Mouse (Mus musculus): ENCODE results near the gene Pcdh9.

Gene Pcdh9

GRCm38 (mm10) chr14:93561577-93561976 lies 328.9 kb downstream of the Pcdh9 start:
- no peak for DNase-seq (ENCODE audit: low spot score in 2 of 2)

- no peak for DNase-seq (ENCODE audit: low spot score in 2 of 2)
Measured at GRCm38 (mm10) chr14:93553771-93554170, 336.7 kb downstream of the Pcdh9 start.

GRCm38 (mm10) chr14:93545575-93545974 lies 344.9 kb downstream of the Pcdh9 start:
- DNase-seq (ENCODE audit: low spot score in 2 of 2) = no peak

- DNase-seq (ENCODE audit: low spot score in 2 of 2) = no peak
Measured at GRCm38 (mm10) chr14:93543970-93544627, 346.4 kb downstream of the Pcdh9 start.

GRCm38 (mm10) chr14:93543561-93543960 lies 346.9 kb downstream of the Pcdh9 start:
- DNase-seq (ENCODE audit: low spot score in 2 of 2) = no peak

GRCm38 (mm10) chr14:93534928-93535327 lies 355.6 kb downstream of the Pcdh9 start:
- no peak for DNase-seq (ENCODE audit: low spot score in 2 of 2)

GRCm38 (mm10) chr14:93523430-93523829 lies 367.0 kb downstream of the Pcdh9 start:
- DNase-seq (ENCODE audit: low spot score in 2 of 2) = no peak

- no peak for DNase-seq (ENCODE audit: low spot score in 2 of 2)
Measured at GRCm38 (mm10) chr14:93520166-93520565, 370.3 kb downstream of the Pcdh9 start.

- no peak for DNase-seq (ENCODE audit: low spot score in 2 of 2)
Measured at GRCm38 (mm10) chr14:93516679-93517078, 373.8 kb downstream of the Pcdh9 start.

- no peak for DNase-seq (ENCODE audit: low spot score in 2 of 2)
Measured at GRCm38 (mm10) chr14:93506107-93506506, 384.4 kb downstream of the Pcdh9 start.

GRCm38 (mm10) chr14:93498813-93499690 lies 391.4 kb downstream of the Pcdh9 start:
- DNase-seq (ENCODE audit: low spot score in 2 of 2) = peak in 1 of 2 experiments; percentile 15

- DNase-seq (ENCODE audit: low spot score in 2 of 2) = no peak
Measured at GRCm38 (mm10) chr14:93474991-93475390, 415.5 kb downstream of the Pcdh9 start.

GRCm38 (mm10) chr14:93472494-93472893 lies 418.0 kb downstream of the Pcdh9 start:
- DNase-seq (ENCODE audit: low spot score in 2 of 2) = no peak

- no peak for DNase-seq (ENCODE audit: low spot score in 2 of 2)
Measured at GRCm38 (mm10) chr14:93463360-93463892, 427.1 kb downstream of the Pcdh9 start.

GRCm38 (mm10) chr14:93450930-93451665 lies 439.4 kb downstream of the Pcdh9 start:
- DNase-seq (ENCODE audit: low spot score in 2 of 2) = no peak

GRCm38 (mm10) chr14:93441852-93442251 lies 448.6 kb downstream of the Pcdh9 start:
- DNase-seq (ENCODE audit: low spot score in 2 of 2) = no peak

GRCm38 (mm10) chr14:93437226-93437625 lies 453.3 kb downstream of the Pcdh9 start:
- DNase-seq (ENCODE audit: low spot score in 2 of 2) = no peak

- no peak for DNase-seq (ENCODE audit: low spot score in 2 of 2)
Measured at GRCm38 (mm10) chr14:93416752-93417151, 473.7 kb downstream of the Pcdh9 start.

- DNase-seq (ENCODE audit: low spot score in 2 of 2) = no peak
Measured at GRCm38 (mm10) chr14:93415496-93415895, 475.0 kb downstream of the Pcdh9 start.

- DNase-seq (ENCODE audit: low spot score in 2 of 2) = no peak
Measured at GRCm38 (mm10) chr14:93409314-93409713, 481.2 kb downstream of the Pcdh9 start.

- DNase-seq (ENCODE audit: low spot score in 2 of 2) = no peak
Measured at GRCm38 (mm10) chr14:93407747-93408146, 482.7 kb downstream of the Pcdh9 start.

- DNase-seq (ENCODE audit: low spot score in 2 of 2) = no peak
Measured at GRCm38 (mm10) chr14:93385090-93385489, 505.4 kb downstream of the Pcdh9 start.
